Mouse (Mus musculus): ENCODE measurements around the gene Mmp12.
"Not testable (repeated sequence)": the region's sequence is repeated elsewhere in the genome, so short reads cannot be mapped to it uniquely, and the experiment has no call there.

Gene Mmp12

GRCm38 (mm10) chr9:7344107-7344506, at the start of gene Mmp12:
Gene Mmp12 (plus strand): TSS chr9:7344381.
- in situ Hi-C loops (cut with MboI, MseI): no loop called here

GRCm38 (mm10) chr9:7331847-7332246, 12.3 kb upstream of the Mmp12 start:
- in situ Hi-C loops (cut with MboI, MseI): no loop called here

GRCm38 (mm10) chr9:7335766-7336680, 8.2 kb upstream of the Mmp12 start:
- in situ Hi-C loops (cut with MboI, MseI): no loop called here

DNA sequence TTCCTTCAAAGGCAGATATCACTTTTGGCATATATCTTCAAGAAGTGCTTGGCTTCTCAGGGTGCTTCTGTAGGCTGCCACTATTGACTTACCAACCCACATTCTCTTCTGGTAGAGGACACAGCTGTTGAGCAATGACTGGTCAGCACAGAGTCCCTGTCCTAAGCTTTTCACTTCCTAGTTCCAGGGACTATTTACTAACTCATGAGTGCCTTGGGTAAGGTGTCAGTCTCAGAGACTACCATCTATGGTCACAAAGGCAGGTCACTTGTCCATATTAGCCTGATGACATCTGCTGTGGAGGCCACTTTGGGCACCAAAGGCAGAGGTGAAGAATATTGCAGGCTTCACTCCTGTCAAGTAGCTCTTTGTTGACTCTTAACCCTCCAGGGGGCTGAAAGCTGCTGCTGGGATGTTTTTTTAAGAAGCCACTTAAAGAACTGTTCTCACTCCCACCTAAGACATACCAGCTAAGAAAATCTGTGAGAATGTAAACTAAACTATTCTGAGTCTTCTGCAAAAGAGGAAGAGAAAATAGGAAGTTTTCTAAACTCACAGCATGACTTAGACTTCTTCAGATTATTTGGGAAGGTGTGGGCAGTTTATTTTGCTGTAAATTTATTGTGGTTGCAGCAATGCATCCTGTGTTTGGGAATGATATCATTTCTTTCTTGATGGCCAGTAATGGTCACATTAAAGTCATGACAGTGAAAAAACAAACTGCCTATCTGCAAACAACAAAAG, 7.3 kb upstream of the Mmp12 start:
- in situ Hi-C loops (cut with MboI, MseI): no loop called here

GRCm38 (mm10) chr9:7345513-7345912, 1.3 kb downstream of the Mmp12 start:
- in situ Hi-C loops (cut with MboI, MseI): no loop called here

GRCm38 (mm10) chr9:7354535-7354934, 10.4 kb downstream of the Mmp12 start:
- in situ Hi-C loops (cut with MboI, MseI): no loop called here

GRCm38 (mm10) chr9:7387947-7388346, 43.8 kb downstream of the Mmp12 start, which contains the start of gene Mmp1b:
Gene Mmp1b (minus strand): TSS chr9:7388047.
- in situ Hi-C loops (cut with MboI, MseI): no loop called here

- in situ Hi-C loops (cut with MboI, MseI): not testable (repeated sequence)
Measured at GRCm38 (mm10) chr9:7396556-7396955, 52.4 kb downstream of the Mmp12 start.
